Mouse (Mus musculus): Measurements from ENCODE around the gene Gbf1. TPM values are rescaled to one million over a fixed set of nuclear protein-coding genes. Genes with fewer than 3 reads are reported as not detected.

Gene Gbf1
- polyA plus RNA-seq, 1 experiment: 40.8 TPM

DNA sequence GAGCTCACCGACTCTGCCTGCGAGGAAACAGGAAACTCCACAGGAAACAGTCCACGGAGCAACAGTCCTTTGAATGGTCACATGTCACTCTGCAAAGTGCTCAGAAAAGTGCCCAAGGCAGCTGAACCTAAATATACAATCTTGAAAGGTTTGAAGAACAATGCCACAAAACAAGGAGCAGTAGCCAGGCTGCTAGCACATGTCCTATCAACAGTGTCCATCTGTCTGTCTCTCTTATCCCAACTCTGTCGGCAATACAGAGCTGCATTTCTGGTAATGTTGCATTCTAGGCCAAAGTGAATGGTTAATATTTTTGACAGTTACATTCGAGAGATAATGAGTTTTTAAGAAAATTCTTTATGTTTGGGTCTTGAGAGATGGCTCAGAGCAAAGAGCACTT, 90.1 kb downstream of the Gbf1 start:
- Histone ChIP-seq H3ac (ENCODE audit: control insufficient read depth, insufficient read length, low read depth) (no peak overlapping the region), H3K36me3 (ENCODE audit: control insufficient read depth, insufficient read depth) (peaks cover 13% of the 10 kb centered on the region), H3K4me3 (ENCODE audit: insufficient read depth, poor library complexity, severe bottlenecking) (no peak overlapping the region), H3K79me2 (ENCODE audit: control insufficient read depth, insufficient read depth) (no peaks in the 10 kb centered on the region), H3K79me3 (ENCODE audit: low read depth) (no peaks in the 10 kb centered on the region), H3K27me3 (ENCODE audit: control insufficient read depth, insufficient read depth, insufficient read length) (no peaks in the 10 kb centered on the region)
- TF ChIP-seq CEBPB (IDR thresholded peaks at IDR 0.05; ENCODE audit: low read depth): no peak

DNA sequence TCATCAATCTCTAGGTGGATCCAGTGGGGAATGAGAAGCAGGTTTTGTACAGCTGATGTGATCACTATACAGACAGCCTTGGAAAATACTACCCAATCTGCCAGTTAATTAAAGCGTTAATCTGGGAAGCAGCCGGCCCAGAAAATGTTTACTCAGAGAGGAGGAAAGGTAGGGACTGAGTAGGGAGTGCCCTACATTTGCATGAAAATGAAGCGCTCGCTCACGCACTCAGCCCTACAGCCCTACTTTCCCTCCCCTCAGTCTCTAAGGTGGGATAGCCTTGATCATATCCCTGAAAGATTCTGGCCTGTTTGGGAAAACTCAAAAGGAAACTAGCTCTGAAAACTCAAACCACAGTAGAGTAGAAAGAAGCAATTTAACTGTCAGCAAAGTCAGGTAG, 92.3 kb downstream of the Gbf1 start:
- H3K79me2 ChIP-seq (ENCODE audit: control insufficient read depth, insufficient read depth): no peaks in the 10 kb centered on the region
- no peaks in the 10 kb centered on the region for H3K79me3 ChIP-seq (ENCODE audit: low read depth)
- no peak overlapping the region for H3ac ChIP-seq (ENCODE audit: control insufficient read depth, insufficient read length, low read depth)
- no peaks in the 10 kb centered on the region for H3K27me3 ChIP-seq (ENCODE audit: control insufficient read depth, insufficient read depth, insufficient read length)
- no peak overlapping the region for H3K4me3 ChIP-seq (ENCODE audit: insufficient read depth, poor library complexity, severe bottlenecking)
- peaks cover 23% of the 10 kb centered on the region for H3K36me3 ChIP-seq (ENCODE audit: control insufficient read depth, insufficient read depth)
- TF ChIP-seq CEBPB (IDR thresholded peaks at IDR 0.05; ENCODE audit: low read depth): no peak
- no peak for TF ChIP-seq MYOG (IDR thresholded peaks at IDR 0.05; ENCODE audit: control insufficient read depth, extremely low read depth, insufficient read length)
- no peak for TF ChIP-seq MYOD1 (IDR thresholded peaks at IDR 0.05; ENCODE audit: control insufficient read depth, insufficient read length, low read depth)
- TF ChIP-seq CTCF (IDR thresholded peaks at IDR 0.05; ENCODE audit: control insufficient read depth, insufficient read depth, insufficient read length): no peak
- TF ChIP-seq USF1 (IDR thresholded peaks at IDR 0.05; ENCODE audit: low read depth): no peak
- TF ChIP-seq FOSL1 (IDR thresholded peaks at IDR 0.05; ENCODE audit: insufficient read depth, low read length, poor library complexity, severe bottlenecking): no peak
- TF ChIP-seq MAX (IDR thresholded peaks at IDR 0.05): no peak

DNA sequence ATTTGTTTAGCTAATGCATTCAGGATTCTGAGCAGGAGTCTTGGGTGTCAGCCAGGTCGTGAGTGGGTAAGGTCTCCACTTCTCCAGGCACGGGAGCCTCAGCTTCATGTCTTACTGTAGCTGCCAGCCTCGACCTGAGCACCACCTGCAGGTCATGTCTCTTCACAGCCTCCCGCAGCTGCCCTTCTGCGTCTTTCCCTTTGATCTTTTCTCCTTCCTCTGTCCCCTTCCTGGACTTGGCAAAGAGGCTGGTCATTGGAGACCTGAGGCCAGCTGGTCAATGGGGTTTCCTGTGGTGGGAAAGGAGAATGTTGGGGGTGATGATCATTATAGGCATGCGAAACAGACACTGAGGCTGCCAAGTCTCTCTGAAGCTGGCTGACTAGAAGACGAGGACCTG, 96.7 kb downstream of the Gbf1 start:
- no peak for TF ChIP-seq FOSL1 (IDR thresholded peaks at IDR 0.05; ENCODE audit: insufficient read depth, low read length, poor library complexity, severe bottlenecking)
- TF ChIP-seq MYOD1 (IDR thresholded peaks at IDR 0.05; ENCODE audit: control insufficient read depth, insufficient read length, low read depth): no peak
- H3ac ChIP-seq (ENCODE audit: control insufficient read depth, insufficient read length, low read depth): no peak overlapping the region
- no peak overlapping the region for H3K4me3 ChIP-seq (ENCODE audit: insufficient read depth, poor library complexity, severe bottlenecking)
- no peaks in the 10 kb centered on the region for H3K79me3 ChIP-seq (ENCODE audit: low read depth)
- H3K27me3 ChIP-seq (ENCODE audit: control insufficient read depth, insufficient read depth, insufficient read length): no peaks in the 10 kb centered on the region
- peaks cover 18% of the 10 kb centered on the region for H3K36me3 ChIP-seq (ENCODE audit: control insufficient read depth, insufficient read depth)
- H3K79me2 ChIP-seq (ENCODE audit: control insufficient read depth, insufficient read depth): no peaks in the 10 kb centered on the region

DNA sequence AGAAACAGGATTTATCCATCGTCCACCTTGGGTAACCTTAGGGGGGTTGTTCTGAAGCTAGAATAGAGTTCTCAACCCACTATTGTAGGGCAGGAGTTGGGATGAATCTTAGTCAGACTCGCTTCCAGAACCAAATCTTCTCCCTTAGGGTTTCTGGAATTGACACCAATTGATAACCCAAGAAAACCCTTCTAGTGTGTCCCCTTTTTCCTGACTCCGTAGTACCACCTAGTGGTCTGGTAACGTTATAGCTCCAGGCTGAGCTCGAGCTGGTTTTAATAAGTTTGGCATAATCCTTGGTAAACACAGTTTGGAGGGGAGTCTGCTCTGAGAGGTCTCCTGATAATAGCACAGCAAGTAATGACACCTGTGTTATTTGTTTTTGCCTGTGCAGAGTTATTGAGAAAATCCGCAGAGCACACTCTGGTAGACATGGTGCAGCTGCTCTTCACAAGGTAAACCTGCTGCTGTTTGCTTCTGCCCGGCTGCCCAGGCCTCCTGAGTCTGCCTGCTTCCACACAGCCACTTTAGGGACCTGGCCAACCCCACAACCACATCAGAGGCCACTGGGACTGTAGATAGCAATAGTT, 101.9 kb downstream of the Gbf1 start:
- Histone ChIP-seq H3K79me3 (ENCODE audit: low read depth) (no peaks in the 10 kb centered on the region), H3ac (ENCODE audit: control insufficient read depth, insufficient read length, low read depth) (no peak overlapping the region), H3K36me3 (ENCODE audit: control insufficient read depth, insufficient read depth) (peaks cover 17% of the 10 kb centered on the region), H3K27me3 (ENCODE audit: control insufficient read depth, insufficient read depth, insufficient read length) (no peaks in the 10 kb centered on the region), H3K79me2 (ENCODE audit: control insufficient read depth, insufficient read depth) (no peaks in the 10 kb centered on the region), H3K4me3 (ENCODE audit: insufficient read depth, poor library complexity, severe bottlenecking) (no peak overlapping the region)
- TF ChIP-seq MYOD1 (IDR thresholded peaks at IDR 0.05; ENCODE audit: control insufficient read depth, insufficient read length, low read depth) (no peak), MAX (IDR thresholded peaks at IDR 0.05) (no peak), CEBPB (IDR thresholded peaks at IDR 0.05; ENCODE audit: low read depth) (no peak), FOSL1 (IDR thresholded peaks at IDR 0.05; ENCODE audit: insufficient read depth, low read length, poor library complexity, severe bottlenecking) (no peak), USF1 (IDR thresholded peaks at IDR 0.05; ENCODE audit: low read depth) (no peak)

DNA sequence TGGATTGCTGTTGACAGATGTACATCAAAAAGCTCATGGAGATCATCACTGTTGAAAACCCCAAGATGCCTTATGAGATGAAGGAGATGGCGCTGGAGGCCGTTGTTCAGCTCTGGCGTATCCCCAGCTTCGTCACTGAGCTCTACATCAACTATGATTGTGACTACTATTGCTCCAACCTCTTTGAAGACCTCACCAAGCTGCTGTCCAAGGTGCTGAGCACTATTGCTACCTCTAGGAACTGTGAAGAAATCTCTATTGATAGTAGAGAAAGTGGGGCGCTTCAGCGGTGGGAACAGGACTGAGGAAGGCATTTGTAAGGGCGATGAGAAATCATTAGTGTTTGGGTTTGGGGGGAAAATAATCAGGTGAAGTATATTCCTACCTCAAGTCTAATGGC, 112.5 kb downstream of the Gbf1 start:
- TF ChIP-seq CTCF (IDR thresholded peaks at IDR 0.05; ENCODE audit: control insufficient read depth, insufficient read depth, insufficient read length) (no peak), FOSL1 (IDR thresholded peaks at IDR 0.05; ENCODE audit: insufficient read depth, low read length, poor library complexity, severe bottlenecking) (no peak), MYOD1 (IDR thresholded peaks at IDR 0.05; ENCODE audit: control insufficient read depth, insufficient read length, low read depth) (no peak), CEBPB (IDR thresholded peaks at IDR 0.05; ENCODE audit: low read depth) (no peak), USF1 (IDR thresholded peaks at IDR 0.05; ENCODE audit: low read depth) (no peak), MAX (IDR thresholded peaks at IDR 0.05) (no peak), MYOG (IDR thresholded peaks at IDR 0.05; ENCODE audit: control insufficient read depth, extremely low read depth, insufficient read length) (no peak)
- Histone ChIP-seq H3K27me3 (ENCODE audit: control insufficient read depth, insufficient read depth, insufficient read length) (no peaks in the 10 kb centered on the region), H3K79me2 (ENCODE audit: control insufficient read depth, insufficient read depth) (no peaks in the 10 kb centered on the region), H3K79me3 (ENCODE audit: low read depth) (no peaks in the 10 kb centered on the region), H3K36me3 (ENCODE audit: control insufficient read depth, insufficient read depth) (peaks cover 57% of the 10 kb centered on the region), H3ac (ENCODE audit: control insufficient read depth, insufficient read length, low read depth) (no peak overlapping the region), H3K4me3 (ENCODE audit: insufficient read depth, poor library complexity, severe bottlenecking) (no peak overlapping the region)

DNA sequence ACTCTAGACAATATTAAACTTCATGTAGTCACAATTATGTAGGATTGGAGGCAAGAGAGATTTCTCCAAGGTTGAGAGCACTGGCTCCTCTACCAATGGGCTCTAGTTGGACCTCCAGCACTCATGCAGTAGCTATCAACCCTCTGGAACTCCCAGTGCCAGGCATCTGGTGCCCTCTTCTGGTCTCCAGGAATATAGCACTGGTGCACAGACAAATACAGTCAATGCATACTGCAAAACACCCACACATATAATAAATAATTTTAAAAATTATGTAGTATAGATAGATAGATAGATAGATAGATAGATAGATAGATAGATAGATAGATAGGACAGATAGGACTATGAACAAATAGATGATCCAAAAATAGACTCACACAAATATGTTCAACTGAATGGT, 123.0 kb downstream of the Gbf1 start:
- Histone ChIP-seq H3K79me2 (ENCODE audit: control insufficient read depth, insufficient read depth) (no peaks in the 10 kb centered on the region), H3K79me3 (ENCODE audit: low read depth) (no peaks in the 10 kb centered on the region), H3K4me3 (ENCODE audit: insufficient read depth, poor library complexity, severe bottlenecking) (no peak overlapping the region), H3ac (ENCODE audit: control insufficient read depth, insufficient read length, low read depth) (no peak overlapping the region), H3K27me3 (ENCODE audit: control insufficient read depth, insufficient read depth, insufficient read length) (no peaks in the 10 kb centered on the region), H3K36me3 (ENCODE audit: control insufficient read depth, insufficient read depth) (peaks cover 50% of the 10 kb centered on the region)
- no peak for TF ChIP-seq CTCF (IDR thresholded peaks at IDR 0.05; ENCODE audit: control insufficient read depth, insufficient read depth, insufficient read length)
- no peak for TF ChIP-seq MYOD1 (IDR thresholded peaks at IDR 0.05; ENCODE audit: control insufficient read depth, insufficient read length, low read depth)
- no peak for TF ChIP-seq CEBPB (IDR thresholded peaks at IDR 0.05; ENCODE audit: low read depth)
- TF ChIP-seq MYOG (IDR thresholded peaks at IDR 0.05; ENCODE audit: control insufficient read depth, extremely low read depth, insufficient read length): no peak
- no peak for TF ChIP-seq FOSL1 (IDR thresholded peaks at IDR 0.05; ENCODE audit: insufficient read depth, low read length, poor library complexity, severe bottlenecking)
- no peak for TF ChIP-seq MAX (IDR thresholded peaks at IDR 0.05)
- no peak for TF ChIP-seq USF1 (IDR thresholded peaks at IDR 0.05; ENCODE audit: low read depth)
